Mouse (Mus musculus) liver, adult 10 weeks (tissue): ENCODE results near the gene Eva1a. TPM values are rescaled to one million over a fixed set of nuclear protein-coding genes. Genes with fewer than 3 reads are reported as not detected.

Experiments used
- polyA plus RNA-seq: library from polyadenylated mRNA; stranded (reverse); fragments of 350-450 nt; fragmentation: Illumina TruSeq; extraction: RNeasy Lipid Tissue Mini Kit (QIAGEN cat#74804); gene quantifications from one replicate; pipeline ENCODE4 v1.2.3, GENCODE M21; 2014; ENCODE audit warnings: low read depth, low replicate concordance

Gene Eva1a
- 76.8 TPM for polyA plus RNA-seq

GRCm38 (mm10) chr6:82040834-82041487 is at the start of gene Eva1a:
Gene Eva1a, plus strand, starts transcription at chr6:82041043.

Other genes starting within 250 kb of the Eva1a start
- gene Gcfc2, start 117.4 kb upstream of the Eva1a start, polyA plus RNA-seq: 6.1 TPM
- gene Mrpl19, start 75.1 kb upstream of the Eva1a start, polyA plus RNA-seq: 8.4 TPM